Mouse (Mus musculus) megakaryocyte, embryonic 14.5 days (primary cell): ENCODE measurements around the gene Tent4b.

Experiments
- FLI1 ChIP-seq: IDR thresholded peaks from 2 replicates; pipeline ENCODE4 v1.6.1; 2012; ENCODE audit warnings: low read length, inconsistent platforms, mixed read lengths
- GATA1 ChIP-seq: IDR thresholded peaks from 3 replicates; pipeline ENCODE4 v1.6.1; 2012; ENCODE audit warnings: mixed read lengths, low read length, inconsistent platforms, borderline replicate concordance

- TF ChIP-seq GATA1 (no peak), FLI1 (no peak)
Measured at GRCm38 (mm10) chr8:88274090-88274489, 75.1 kb downstream of the Tent4b start.
